Mouse (Mus musculus): Measurements from ENCODE around the gene Smarcc2. TPM values are rescaled to one million over a fixed set of nuclear protein-coding genes. Genes with fewer than 3 reads are reported as not detected.

Smarcc2 gene
- polyA plus RNA-seq, 1 experiment from 2014 or later, result 185 TPM

DNA sequence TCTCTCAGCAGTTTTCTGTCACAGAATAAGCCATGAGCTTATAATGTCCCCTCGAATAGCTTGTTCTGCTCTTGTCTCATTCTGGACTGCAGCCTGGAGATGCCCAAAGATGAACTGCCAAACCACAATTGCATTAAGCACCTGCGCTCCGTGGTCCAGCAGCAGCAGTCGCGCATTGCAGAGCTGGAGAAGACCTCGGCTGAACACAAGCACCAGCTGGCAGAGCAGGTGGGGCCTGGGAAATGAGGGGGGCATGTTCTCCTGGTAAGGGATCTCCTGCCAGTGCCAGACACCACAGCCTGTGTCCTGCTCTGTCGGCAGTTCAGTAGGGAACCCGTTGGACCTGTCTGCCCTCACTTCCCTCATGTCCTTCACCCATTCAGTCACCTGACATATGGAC is 22.7 kb upstream of the Smarcc2 start:
- Histone ChIP-seq H3K4me2 (ENCODE audit: low read length) (no peak overlapping the region), H3K27ac (ENCODE audit: low read length) (no peak overlapping the region), H3K36me3 (ENCODE audit: control insufficient read depth, insufficient read depth, low read length) (peaks cover 29% of the 10 kb centered on the region), H3K9me3 (replicated peaks; ENCODE audit: control insufficient read depth, low read length, poor library complexity, severe bottlenecking) (no peaks in the 10 kb centered on the region), H3K4me3 (ENCODE audit: low read depth, low read length) (no peak overlapping the region), H3K4me1 (ENCODE audit: control insufficient read depth, insufficient read depth, low read length) (no peaks in the 10 kb centered on the region), H3K27me3 (ENCODE audit: control insufficient read depth, insufficient read depth, low read depth, low read length) (no peaks in the 10 kb centered on the region), H3K9ac (ENCODE audit: low read depth, low read length) (no peak overlapping the region)
- WGBS, result 91% methylated on average over 8 of the region's 8 CpGs
- no peak for ATAC-seq

GRCm38 (mm10) chr10:128438675-128439279 is 20.3 kb upstream of the Smarcc2 start:
- no peak overlapping the region for H3K4me3 ChIP-seq (ENCODE audit: low read depth, low read length)
- no peaks in the 10 kb centered on the region for H3K4me1 ChIP-seq (ENCODE audit: control insufficient read depth, insufficient read depth, low read length)
- H3K9me3 ChIP-seq (replicated peaks; ENCODE audit: control insufficient read depth, low read length, poor library complexity, severe bottlenecking), result no peaks in the 10 kb centered on the region
- H3K36me3 ChIP-seq (ENCODE audit: control insufficient read depth, insufficient read depth, low read length), result peaks cover 29% of the 10 kb centered on the region
- H3K4me2 ChIP-seq (ENCODE audit: low read length), result no peak overlapping the region
- 83% methylated on average over 10 of the region's 10 CpGs for WGBS
- no peak overlapping the region for H3K9ac ChIP-seq (ENCODE audit: low read depth, low read length)
- H3K27ac ChIP-seq (ENCODE audit: low read length), result no peak overlapping the region
- H3K27me3 ChIP-seq (ENCODE audit: control insufficient read depth, insufficient read depth, low read depth, low read length), result no peaks in the 10 kb centered on the region
- no peak for ATAC-seq

DNA sequence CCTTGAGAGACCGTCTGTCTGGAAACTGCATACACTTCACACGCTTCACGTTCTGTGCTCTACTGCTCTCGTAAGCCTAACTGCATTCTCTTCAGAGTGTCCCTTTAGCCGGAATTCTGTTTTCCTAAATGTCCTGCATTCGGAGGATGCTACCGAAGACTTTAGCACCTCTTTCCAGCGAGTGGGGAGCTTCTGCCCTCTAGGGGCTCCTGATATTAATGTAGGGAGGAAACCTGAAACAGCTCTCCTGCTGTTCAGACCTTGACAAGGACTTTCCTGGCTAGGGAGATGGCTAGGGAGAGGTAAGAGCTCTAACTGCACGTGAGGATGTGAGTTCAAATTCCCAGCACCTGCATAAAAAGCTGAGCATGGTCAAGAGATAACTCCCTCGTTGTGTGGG is 18.6 kb upstream of the Smarcc2 start:
- Histone ChIP-seq H3K27me3 (ENCODE audit: control insufficient read depth, insufficient read depth, low read depth, low read length) (no peaks in the 10 kb centered on the region), H3K4me1 (ENCODE audit: control insufficient read depth, insufficient read depth, low read length) (no peaks in the 10 kb centered on the region), H3K4me3 (ENCODE audit: low read depth, low read length) (no peak overlapping the region), H3K4me2 (ENCODE audit: low read length) (no peak overlapping the region), H3K9me3 (replicated peaks; ENCODE audit: control insufficient read depth, low read length, poor library complexity, severe bottlenecking) (no peaks in the 10 kb centered on the region), H3K9ac (ENCODE audit: low read depth, low read length) (no peak overlapping the region), H3K27ac (ENCODE audit: low read length) (no peak overlapping the region), H3K36me3 (ENCODE audit: control insufficient read depth, insufficient read depth, low read length) (peaks cover 29% of the 10 kb centered on the region)
- ATAC-seq, result no peak
- WGBS, result 65% methylated on average over 10 of the region's 10 CpGs

- no peak overlapping the region for H3K27ac ChIP-seq (ENCODE audit: low read length)
- no peak overlapping the region for H3K4me2 ChIP-seq (ENCODE audit: low read length)
- 0 out of 2 replicates have a peak, but pooled peaks have one; percentile 36 for ATAC-seq
- H3K4me3 ChIP-seq (ENCODE audit: low read depth, low read length), result no peak overlapping the region
- H3K36me3 ChIP-seq (ENCODE audit: control insufficient read depth, insufficient read depth, low read length), result peaks cover 23% of the 10 kb centered on the region
- H3K4me1 ChIP-seq (ENCODE audit: control insufficient read depth, insufficient read depth, low read length), result no peaks in the 10 kb centered on the region
- 85% methylated on average over 10 of the region's 10 CpGs for WGBS
- H3K9me3 ChIP-seq (replicated peaks; ENCODE audit: control insufficient read depth, low read length, poor library complexity, severe bottlenecking), result no peaks in the 10 kb centered on the region
- no peak overlapping the region for H3K9ac ChIP-seq (ENCODE audit: low read depth, low read length)
- no peaks in the 10 kb centered on the region for H3K27me3 ChIP-seq (ENCODE audit: control insufficient read depth, insufficient read depth, low read depth, low read length)
Measured at GRCm38 (mm10) chr10:128441324-128442119, 17.5 kb upstream of the Smarcc2 start.

DNA sequence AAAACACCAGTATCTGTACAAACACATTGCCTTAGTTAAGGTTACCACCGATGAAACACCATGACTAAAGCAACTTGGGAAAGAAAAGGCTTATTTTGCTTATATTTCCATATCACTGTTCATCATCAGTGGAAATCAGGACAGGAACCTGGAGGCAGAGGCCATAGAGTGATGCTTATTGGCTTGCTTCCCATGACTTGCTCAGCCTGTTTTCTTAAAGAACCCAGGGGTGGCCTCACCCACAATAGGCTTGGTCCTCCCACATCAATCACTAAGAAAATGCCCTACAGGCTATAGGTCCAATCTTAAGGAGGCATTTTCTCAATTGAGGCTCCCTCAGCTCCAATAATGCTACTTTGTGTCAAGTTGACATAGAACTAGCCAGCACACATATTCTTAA is 16.3 kb upstream of the Smarcc2 start:
- Histone ChIP-seq H3K4me3 (ENCODE audit: low read depth, low read length) (no peak overlapping the region), H3K4me1 (ENCODE audit: control insufficient read depth, insufficient read depth, low read length) (no peaks in the 10 kb centered on the region), H3K9ac (ENCODE audit: low read depth, low read length) (no peak overlapping the region), H3K9me3 (replicated peaks; ENCODE audit: control insufficient read depth, low read length, poor library complexity, severe bottlenecking) (no peaks in the 10 kb centered on the region), H3K4me2 (ENCODE audit: low read length) (no peak overlapping the region), H3K36me3 (ENCODE audit: control insufficient read depth, insufficient read depth, low read length) (peaks cover 18% of the 10 kb centered on the region), H3K27ac (ENCODE audit: low read length) (no peak overlapping the region), H3K27me3 (ENCODE audit: control insufficient read depth, insufficient read depth, low read depth, low read length) (no peaks in the 10 kb centered on the region)
- ATAC-seq, result no peak
- 88% methylated on average over 1 of the region's 1 CpGs for WGBS

GRCm38 (mm10) chr10:128444354-128444753 is 14.7 kb upstream of the Smarcc2 start:
- Histone ChIP-seq H3K9me3 (replicated peaks; ENCODE audit: control insufficient read depth, low read length, poor library complexity, severe bottlenecking) (no peaks in the 10 kb centered on the region), H3K36me3 (ENCODE audit: control insufficient read depth, insufficient read depth, low read length) (peaks cover 4% of the 10 kb centered on the region), H3K4me1 (ENCODE audit: control insufficient read depth, insufficient read depth, low read length) (no peaks in the 10 kb centered on the region), H3K27me3 (ENCODE audit: control insufficient read depth, insufficient read depth, low read depth, low read length) (no peaks in the 10 kb centered on the region), H3K27ac (ENCODE audit: low read length) (no peak overlapping the region), H3K4me3 (ENCODE audit: low read depth, low read length) (no peak overlapping the region), H3K9ac (ENCODE audit: low read depth, low read length) (no peak overlapping the region), H3K4me2 (ENCODE audit: low read length) (no peak overlapping the region)
- ATAC-seq, result no peak
- WGBS, result 83% methylated on average over 6 of the region's 6 CpGs

DNA sequence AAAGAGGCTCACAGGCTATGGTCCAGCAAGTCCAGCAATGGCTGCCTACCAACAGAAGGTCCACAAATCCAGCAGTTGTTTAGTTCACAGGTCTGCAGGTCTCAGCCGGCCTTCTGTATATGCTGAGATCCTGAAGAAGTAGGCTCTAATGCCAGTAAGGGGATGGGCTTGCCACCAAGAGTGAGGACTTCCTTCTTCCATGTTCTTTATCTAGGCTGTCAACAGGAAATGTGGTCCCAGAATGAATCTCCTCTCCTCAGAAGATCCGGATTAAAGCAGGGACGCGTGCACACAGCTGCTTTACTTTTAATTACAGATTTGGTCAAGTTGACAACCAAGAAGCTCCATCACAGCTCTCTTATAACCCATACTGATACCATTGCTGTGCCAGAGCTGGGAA is 13.6 kb upstream of the Smarcc2 start:
- WGBS, result 96% methylated on average over 4 of the region's 4 CpGs
- no peak for ATAC-seq
- Histone ChIP-seq H3K27ac (ENCODE audit: low read length) (no peak overlapping the region), H3K4me1 (ENCODE audit: control insufficient read depth, insufficient read depth, low read length) (no peaks in the 10 kb centered on the region), H3K27me3 (ENCODE audit: control insufficient read depth, insufficient read depth, low read depth, low read length) (no peaks in the 10 kb centered on the region), H3K4me3 (ENCODE audit: low read depth, low read length) (no peak overlapping the region), H3K4me2 (ENCODE audit: low read length) (no peak overlapping the region), H3K9me3 (replicated peaks; ENCODE audit: control insufficient read depth, low read length, poor library complexity, severe bottlenecking) (no peaks in the 10 kb centered on the region), H3K9ac (ENCODE audit: low read depth, low read length) (no peak overlapping the region), H3K36me3 (ENCODE audit: control insufficient read depth, insufficient read depth, low read length) (no peaks in the 10 kb centered on the region; the same call in 1 of the 2 replicates)

GRCm38 (mm10) chr10:128451014-128451413 is 8.0 kb upstream of the Smarcc2 start:
- 0 out of 2 replicates have a peak, but pooled peaks cover 2% of the 10 kb centered on the region for H3K4me1 ChIP-seq (ENCODE audit: control insufficient read depth, insufficient read depth, low read length)
- ATAC-seq, result no peak
- no peaks in the 10 kb centered on the region for H3K9me3 ChIP-seq (replicated peaks; ENCODE audit: control insufficient read depth, low read length, poor library complexity, severe bottlenecking)
- no peak overlapping the region for H3K4me2 ChIP-seq (ENCODE audit: low read length)
- H3K27me3 ChIP-seq (ENCODE audit: control insufficient read depth, insufficient read depth, low read depth, low read length), result no peaks in the 10 kb centered on the region
- H3K36me3 ChIP-seq (ENCODE audit: control insufficient read depth, insufficient read depth, low read length), result no peaks in the 10 kb centered on the region
- H3K9ac ChIP-seq (ENCODE audit: low read depth, low read length), result no peak overlapping the region
- 87% methylated on average over 6 of the region's 6 CpGs for WGBS
- H3K27ac ChIP-seq (ENCODE audit: low read length), result no peak overlapping the region
- no peak overlapping the region for H3K4me3 ChIP-seq (ENCODE audit: low read depth, low read length)

DNA sequence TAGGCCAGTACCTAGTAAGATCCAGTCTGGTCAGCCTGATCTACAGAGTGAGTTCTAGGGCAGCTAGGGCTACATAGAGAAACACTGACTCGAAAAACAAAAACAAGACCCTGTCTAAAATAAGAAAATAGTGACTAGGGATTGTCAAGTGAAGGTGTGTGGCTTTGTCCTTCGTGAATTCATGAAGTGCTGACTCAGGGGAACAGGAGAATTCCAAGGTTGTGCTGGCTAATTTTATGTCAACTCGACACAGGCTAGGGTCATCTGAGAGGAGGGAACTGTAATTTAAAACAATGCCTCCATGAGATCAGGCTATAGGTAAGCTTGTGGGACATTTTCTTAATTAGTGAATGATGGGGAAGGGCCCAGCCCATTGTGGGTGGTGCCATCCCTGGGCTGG is 4.6 kb upstream of the Smarcc2 start:
- Histone ChIP-seq H3K36me3 (ENCODE audit: control insufficient read depth, insufficient read depth, low read length) (no peaks in the 10 kb centered on the region), H3K4me3 (ENCODE audit: low read depth, low read length) (no peak overlapping the region), H3K4me2 (ENCODE audit: low read length) (no peak overlapping the region), H3K4me1 (ENCODE audit: control insufficient read depth, insufficient read depth, low read length) (0 out of 2 replicates have a peak, but pooled peaks cover 2% of the 10 kb centered on the region), H3K27ac (ENCODE audit: low read length) (no peak overlapping the region), H3K9me3 (replicated peaks; ENCODE audit: control insufficient read depth, low read length, poor library complexity, severe bottlenecking) (no peaks in the 10 kb centered on the region), H3K27me3 (ENCODE audit: control insufficient read depth, insufficient read depth, low read depth, low read length) (no peaks in the 10 kb centered on the region), H3K9ac (ENCODE audit: low read depth, low read length) (no peak overlapping the region)
- WGBS, result 87% methylated on average over 3 of the region's 3 CpGs
- ATAC-seq, result no peak
